Mouse (Mus musculus): ENCODE data around the gene Dlgap5.

DNA sequence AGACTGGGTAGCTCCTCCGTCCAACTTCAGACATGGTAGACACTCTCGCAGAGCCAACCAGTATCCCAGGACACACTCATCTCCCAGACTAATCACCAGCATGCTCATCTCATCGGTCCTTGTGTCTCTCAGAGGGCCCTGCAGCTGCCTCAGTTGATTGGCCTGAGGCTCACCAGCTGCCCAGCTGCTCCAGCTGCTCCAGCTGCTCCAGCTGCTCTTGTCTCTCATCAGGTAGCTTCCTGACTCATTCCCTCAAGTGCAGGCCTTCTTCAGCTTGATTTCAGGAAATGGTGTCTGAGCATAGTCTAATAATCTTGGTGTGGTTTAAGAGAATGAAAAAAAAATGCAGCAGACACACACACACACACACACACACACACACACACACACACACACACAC is 61.6 kb downstream of the Dlgap5 start:
- TF ChIP-seq CTCF (IDR thresholded peaks at IDR 0.05; ENCODE audit: control insufficient read depth, insufficient read depth, insufficient replicate concordance, low read depth, low read length): no peak
- TF ChIP-seq POLR2A (IDR thresholded peaks at IDR 0.05; ENCODE audit: control insufficient read depth, low read depth, low read length): no peak
